Mouse (Mus musculus) kidney, postnatal 0 days (tissue): ENCODE measurements around the gene Lmx1a. TPM values are rescaled to one million over a fixed set of nuclear protein-coding genes. Genes with fewer than 3 reads are reported as not detected.
A peak's percentile ranks its signal among the peaks of the same experiment; 100 is the strongest.

Experiments
- ATAC-seq: fragments of 200-750 bp; cut with Nextera tagmentation; replicated peaks from 2 replicates; pipeline ENCODE4 v1.8.0; 2017; ENCODE audit warnings: low read depth, moderate number of reproducible peaks, moderate TSS enrichment, moderate library complexity; ENCODE audit not compliant: low FRiP score
- DNase-seq: peaks from one replicate; pipeline ENCODE4 v3.0.0-alpha.2; 2016; ENCODE audit warnings: low spot score
- H3K27ac ChIP-seq: fragments of 300-500 bp; sonication (generic); 2 replicates; pipeline ENCODE4 v1.5.1; 2014; ENCODE audit warnings: mild to moderate bottlenecking
- H3K27me3 ChIP-seq: fragments of 300-500 bp; sonication (generic); 2 replicates; pipeline ENCODE4 v1.6.1; 2014; ENCODE audit warnings: low read length, mixed read lengths; ENCODE audit not compliant: insufficient read depth
- H3K36me3 ChIP-seq: fragments of 300-500 bp; sonication (generic); 2 replicates; pipeline ENCODE4 v1.6.1; 2014; ENCODE audit warnings: low read length, mixed read lengths; ENCODE audit not compliant: insufficient read depth
- H3K4me1 ChIP-seq: fragments of 300-500 bp; sonication (generic); replicated peaks from 2 replicates; pipeline ENCODE4 v1.6.1; 2014; ENCODE audit warnings: antibody characterized with exemption, low read length, mixed read lengths; ENCODE audit not compliant: insufficient read depth
- H3K4me2 ChIP-seq: fragments of 300-500 bp; sonication (generic); 2 replicates; pipeline ENCODE4 v1.6.1; 2014; ENCODE audit warnings: mild to moderate bottlenecking, low read length, moderate library complexity, mixed read lengths
- H3K4me3 ChIP-seq: fragments of 300-500 bp; sonication (generic); replicated peaks from 2 replicates; pipeline ENCODE4 v1.5.1; 2014; ENCODE audit warnings: low read depth, low read length
- H3K9ac ChIP-seq: fragments of 300-500 bp; sonication (generic); 2 replicates; pipeline ENCODE4 v1.6.1; 2014; ENCODE audit warnings: low read depth, low read length
- H3K9me3 ChIP-seq: fragments of 300-500 bp; sonication (generic); replicated peaks from 2 replicates; pipeline ENCODE4 v1.6.1; 2016; ENCODE audit warnings: low read length, inconsistent platforms, mixed read lengths
- CTCF ChIP-seq: IDR thresholded peaks from 2 replicates; pipeline ENCODE4 v1.5.1; 2016; ENCODE audit warnings: antibody characterized with exemption, low read depth, mild to moderate bottlenecking, moderate library complexity
- WGBS: fragments of 180-500 bp; shearing (Covaris S2); extraction: QIAGEN DNeasy Blood & Tissue Kit; methylation state at CpG from one replicate; pipeline ENCODE4 v1.1.7; 2014; 5-methylcytosine and 5-hydroxymethylcytosine counted together
- polyA plus RNA-seq: library from polyadenylated mRNA; unstranded; fragments of >200 nt; fragmentation: Nextera tagmentation; extraction: Ambion mirVana; gene quantifications from 2 replicates; pipeline ENCODE4 v1.2.1, GENCODE M21; 2015

The Lmx1a gene
- polyA plus RNA-seq, 1 experiment from 2014 or later, result 0.04 TPM

- DNase-seq, result no peak
- Histone ChIP-seq H3K27me3 (peaks cover 89% of the 10 kb centered on the region), H3K4me2 (peak overlapping the region; percentile 34), H3K9me3 (no peaks in the 10 kb centered on the region), H3K36me3 (no peaks in the 10 kb centered on the region), H3K4me1 (peaks cover 7% of the 10 kb centered on the region; the same call in 1 of the 2 replicates), H3K9ac (no peak overlapping the region), H3K27ac (no peak overlapping the region), H3K4me3 (peak overlapping the region; percentile 23; the same call in 1 of the 2 replicates)
- ATAC-seq, result no peak
- no peak for TF ChIP-seq CTCF
- under 1% methylated on average over 44 of the region's 44 CpGs for WGBS
Measured at GRCm38 (mm10) chr1:167691911-167692682, 3.1 kb downstream of the Lmx1a start.

DNA sequence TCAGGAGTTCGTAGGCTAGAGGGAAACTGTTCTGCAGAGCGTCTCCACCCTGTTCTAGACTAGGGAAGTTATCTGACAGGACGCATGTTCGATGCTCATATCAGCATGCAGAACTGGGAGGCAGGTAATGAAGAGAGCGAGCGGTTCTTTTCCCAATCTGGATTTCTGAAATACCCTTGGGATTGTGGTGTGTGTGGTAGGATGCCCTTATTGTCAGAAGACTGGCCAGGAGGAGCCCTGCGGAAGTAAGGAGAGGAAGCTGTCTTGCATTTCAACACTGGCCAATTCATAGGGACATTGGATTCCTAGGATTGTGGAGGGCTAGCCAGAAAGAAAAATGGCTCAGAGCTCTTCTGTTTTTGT, 3.6 kb downstream of the Lmx1a start:
- 6% methylated on average over 7 of the region's 7 CpGs for WGBS
- peaks cover 7% of the 10 kb centered on the region; the same call in 1 of the 2 replicates for H3K4me1 ChIP-seq
- no peaks in the 10 kb centered on the region for H3K36me3 ChIP-seq
- no peak for TF ChIP-seq CTCF
- H3K27ac ChIP-seq, result no peak overlapping the region
- no peak for ATAC-seq
- no peak for DNase-seq
- H3K4me3 ChIP-seq, result 0 out of 2 replicates have a peak overlapping the region, but pooled peaks have one; percentile 23
- peaks cover 84% of the 10 kb centered on the region for H3K27me3 ChIP-seq
- no peak overlapping the region for H3K4me2 ChIP-seq
- H3K9ac ChIP-seq, result no peak overlapping the region
- no peaks in the 10 kb centered on the region for H3K9me3 ChIP-seq

DNA sequence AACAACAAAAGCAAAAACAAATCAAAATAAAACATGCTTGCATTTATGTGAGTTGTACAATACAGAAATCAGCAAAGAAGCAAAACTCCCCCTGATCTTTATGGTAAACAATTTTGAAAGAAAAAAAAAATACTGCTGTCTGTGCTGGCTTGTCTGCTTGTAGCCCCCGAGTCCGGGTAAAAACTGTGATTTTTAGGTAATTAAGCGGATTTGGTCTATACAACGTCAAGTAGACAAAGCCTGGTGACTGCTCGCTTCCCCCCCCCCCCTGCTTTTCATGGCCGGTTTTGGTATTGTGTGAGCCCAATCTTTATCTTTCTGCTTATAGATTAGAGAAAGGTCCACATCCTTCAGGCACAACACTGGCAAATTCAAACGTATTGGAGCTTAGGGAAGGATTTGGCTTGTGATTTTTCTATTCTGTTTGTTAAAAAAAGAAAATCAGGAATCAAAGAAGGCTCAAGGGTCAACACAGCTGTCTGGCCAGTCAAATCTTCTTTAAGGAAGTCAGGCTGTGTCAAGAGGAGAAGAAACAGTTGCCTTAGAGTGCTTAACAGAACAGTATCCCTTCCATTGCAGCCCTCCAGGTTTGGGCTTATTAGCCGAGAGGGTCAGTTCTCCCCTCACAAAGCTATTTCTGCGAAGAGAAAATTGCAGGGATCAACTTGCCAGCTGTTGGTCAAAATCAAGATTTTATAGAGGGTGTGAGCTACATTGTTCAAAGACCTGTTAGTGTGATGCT, 4.6 kb downstream of the Lmx1a start:
- no peak for TF ChIP-seq CTCF
- ATAC-seq, result no peak
- DNase-seq, result no peak
- 5% methylated on average over 9 of the region's 9 CpGs for WGBS
- Histone ChIP-seq H3K27me3 (peaks cover 81% of the 10 kb centered on the region), H3K9me3 (no peaks in the 10 kb centered on the region), H3K9ac (no peak overlapping the region), H3K4me1 (peaks cover 7% of the 10 kb centered on the region; the same call in 1 of the 2 replicates), H3K4me2 (no peak overlapping the region), H3K36me3 (no peaks in the 10 kb centered on the region), H3K27ac (no peak overlapping the region), H3K4me3 (no peak overlapping the region)

GRCm38 (mm10) chr1:167694731-167695130, 5.7 kb downstream of the Lmx1a start:
- no peaks in the 10 kb centered on the region for H3K36me3 ChIP-seq
- H3K4me3 ChIP-seq, result no peak overlapping the region
- ATAC-seq (no peak), DNase-seq (no peak)
- 18% methylated on average over 3 of the region's 3 CpGs for WGBS
- no peak overlapping the region for H3K4me2 ChIP-seq
- H3K27me3 ChIP-seq, result peaks cover 70% of the 10 kb centered on the region
- H3K4me1 ChIP-seq, result no peaks in the 10 kb centered on the region; the same call in 1 of the 2 replicates
- H3K9ac ChIP-seq, result no peak overlapping the region
- TF ChIP-seq CTCF, result no peak
- no peak overlapping the region for H3K27ac ChIP-seq
- no peaks in the 10 kb centered on the region for H3K9me3 ChIP-seq

DNA sequence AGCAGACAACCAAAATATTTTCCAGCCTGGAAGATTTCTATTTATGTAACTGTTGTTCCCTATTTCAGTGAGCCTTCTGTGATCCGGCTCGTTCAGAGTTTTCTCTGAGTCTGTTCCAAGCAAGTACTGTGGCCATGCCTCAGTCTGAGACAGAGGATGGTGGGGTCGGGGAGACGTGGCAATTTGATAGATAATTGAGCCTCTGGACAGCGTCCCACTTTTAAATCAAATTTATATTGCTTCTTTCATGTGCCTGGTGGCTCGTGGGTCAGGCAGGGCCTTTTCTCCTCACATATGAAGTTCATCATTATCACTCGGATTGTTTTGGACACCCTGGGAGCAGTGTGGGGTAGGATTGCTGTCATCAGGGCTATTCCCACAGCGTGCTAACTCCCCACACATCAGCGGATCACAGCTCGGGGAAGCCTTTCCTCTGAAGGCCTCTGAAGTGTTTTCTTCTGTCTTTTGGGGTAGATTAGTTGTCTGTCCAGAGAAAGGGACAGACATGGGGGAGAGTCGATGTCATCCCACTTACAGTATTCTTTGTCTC, 6.9 kb downstream of the Lmx1a start:
- no peaks in the 10 kb centered on the region; the same call in 1 of the 2 replicates for H3K4me1 ChIP-seq
- no peak overlapping the region for H3K27ac ChIP-seq
- ATAC-seq (no peak), DNase-seq (no peak)
- H3K36me3 ChIP-seq, result no peaks in the 10 kb centered on the region
- TF ChIP-seq CTCF, result no peak
- no peak overlapping the region for H3K4me3 ChIP-seq
- WGBS, result 18% methylated on average over 11 of the region's 11 CpGs
- H3K4me2 ChIP-seq, result no peak overlapping the region
- no peaks in the 10 kb centered on the region for H3K9me3 ChIP-seq
- H3K27me3 ChIP-seq, result peaks cover 59% of the 10 kb centered on the region
- no peak overlapping the region for H3K9ac ChIP-seq

GRCm38 (mm10) chr1:167699706-167700105, 10.7 kb downstream of the Lmx1a start:
- no peak overlapping the region for H3K9ac ChIP-seq
- H3K36me3 ChIP-seq, result no peaks in the 10 kb centered on the region
- WGBS, result 61% methylated on average over 6 of the region's 6 CpGs
- no peak for ATAC-seq
- H3K4me1 ChIP-seq, result no peaks in the 10 kb centered on the region
- no peak overlapping the region for H3K27ac ChIP-seq
- H3K4me2 ChIP-seq, result no peak overlapping the region
- no peak for DNase-seq
- H3K4me3 ChIP-seq, result no peak overlapping the region
- no peaks in the 10 kb centered on the region for H3K9me3 ChIP-seq
- peaks cover 28% of the 10 kb centered on the region for H3K27me3 ChIP-seq
- no peak for TF ChIP-seq CTCF
